Mouse (Mus musculus) urinary bladder, adult 2 months (tissue): ENCODE results near the gene Ttc7. TPM values are rescaled to one million over a fixed set of nuclear protein-coding genes. Genes with fewer than 3 reads are reported as not detected.

Experiments used
- DNase-seq: peaks from one replicate; pipeline ENCODE4 v3.0.0; 2022; ENCODE audit warnings: low spot score
- polyA plus RNA-seq: library from polyadenylated mRNA; depleted of rRNA; stranded (reverse); fragments of >200 nt; gene quantifications from 2 replicates; pipeline ENCODE4 v1.2.3, GENCODE M21; 2012; rRNA removed

Ttc7 gene
- polyA plus RNA-seq, 1 experiment, result 14.6 TPM

GRCm38 (mm10) chr17:87418082-87418481 lies 135.4 kb downstream of the Ttc7 start:
- no peak for DNase-seq

GRCm38 (mm10) chr17:87427511-87427910 lies 144.8 kb downstream of the Ttc7 start, which contains the start of gene Stpg4:
Gene Stpg4 (minus strand): TSS chr17:87427741.
- no peak for DNase-seq

GRCm38 (mm10) chr17:87429431-87429830 lies 146.7 kb downstream of the Ttc7 start:
- DNase-seq, result no peak

Other genes starting within 250 kb of the Ttc7 start
- 20.3 and 26.2 TPM in 2 replicates for gene Socs5, start 175.2 kb upstream of the Ttc7 start, polyA plus RNA-seq
- 81.4 and 89.1 TPM in 2 replicates for gene Mcfd2, start 17.0 kb upstream of the Ttc7 start, polyA plus RNA-seq
- not detected in 2 replicates for gene Stpg4, start 144.9 kb downstream of the Ttc7 start, polyA plus RNA-seq
- gene Calm2, start 164.0 kb downstream of the Ttc7 start, polyA plus RNA-seq, result 1,162 and 1,245 TPM in 2 replicates